Mouse (Mus musculus): ENCODE measurements around the gene Hook2.

DNA sequence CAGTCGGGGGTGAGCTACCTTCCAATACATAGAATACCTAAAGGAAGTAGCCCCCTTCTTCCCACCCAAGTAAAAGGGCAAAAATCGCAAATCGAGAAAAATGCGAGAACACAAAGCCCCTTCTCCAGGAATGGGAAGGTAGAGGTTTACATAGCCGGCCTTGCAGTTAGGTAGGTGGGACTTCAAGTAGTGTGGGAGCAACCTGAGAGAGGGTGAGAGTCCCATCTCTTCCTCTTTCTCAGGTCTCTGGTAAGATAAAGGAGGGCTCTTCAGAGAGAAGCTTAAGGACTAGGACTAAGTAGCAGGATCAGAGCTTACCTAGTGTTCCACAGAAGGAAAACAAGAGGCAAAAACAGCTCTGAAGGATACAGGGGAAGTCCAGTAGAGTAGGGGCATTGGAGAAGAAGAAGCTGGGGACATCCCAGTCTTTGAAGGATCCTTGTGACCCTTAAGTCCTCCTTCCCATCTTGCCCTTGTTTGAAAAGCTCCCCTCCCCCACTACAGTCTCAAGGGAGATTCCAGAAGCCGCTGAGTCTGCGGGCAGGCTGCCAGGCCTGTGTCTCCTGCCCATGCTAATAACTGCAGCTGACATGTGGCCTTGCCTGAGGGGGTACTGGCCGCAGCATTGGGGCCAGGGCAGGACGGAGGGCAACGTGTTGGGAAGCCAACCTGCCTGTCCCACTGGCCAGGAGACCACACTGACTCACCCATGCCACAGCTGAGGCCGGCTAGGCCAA, 9.6 kb upstream of the Hook2 start:
- TF ChIP-seq CTCF (IDR thresholded peaks at IDR 0.05; ENCODE audit: extremely low read depth, insufficient read depth, insufficient read length, insufficient replicate concordance), result no peak
- TF ChIP-seq POLR2A (IDR thresholded peaks at IDR 0.05; ENCODE audit: low read depth, low read length), result no peak
